Mouse (Mus musculus): ENCODE measurements around the gene Wdr74.
A peak's percentile ranks its signal among the peaks of the same experiment; 100 is the strongest.

- TF ChIP-seq CTCF (IDR thresholded peaks at IDR 0.05; ENCODE audit: borderline replicate concordance, insufficient read depth, low read depth, low read length) = no peak
- peak; percentile 95 for TF ChIP-seq POLR2A (IDR thresholded peaks at IDR 0.05; ENCODE audit: borderline replicate concordance, insufficient read depth, low read length)
Observed at GRCm38 (mm10) chr19:8774086-8774835, 38.6 kb downstream of the Wdr74 start, which contains the start of gene Tmem179b.
